Mouse (Mus musculus) liver, embryonic 14.5 days (tissue): ENCODE results near the gene Gm1123.

ENCODE experiments used
- CTCF ChIP-seq: IDR thresholded peaks from 2 replicates; pipeline ENCODE4 v1.5.1; 2016; ENCODE audit warnings: antibody characterized with exemption, low read depth, control low read depth
- EP300 ChIP-seq: IDR thresholded peaks from 2 replicates; pipeline ENCODE4 v1.6.1; 2016; ENCODE audit warnings: antibody characterized with exemption, low read depth

DNA sequence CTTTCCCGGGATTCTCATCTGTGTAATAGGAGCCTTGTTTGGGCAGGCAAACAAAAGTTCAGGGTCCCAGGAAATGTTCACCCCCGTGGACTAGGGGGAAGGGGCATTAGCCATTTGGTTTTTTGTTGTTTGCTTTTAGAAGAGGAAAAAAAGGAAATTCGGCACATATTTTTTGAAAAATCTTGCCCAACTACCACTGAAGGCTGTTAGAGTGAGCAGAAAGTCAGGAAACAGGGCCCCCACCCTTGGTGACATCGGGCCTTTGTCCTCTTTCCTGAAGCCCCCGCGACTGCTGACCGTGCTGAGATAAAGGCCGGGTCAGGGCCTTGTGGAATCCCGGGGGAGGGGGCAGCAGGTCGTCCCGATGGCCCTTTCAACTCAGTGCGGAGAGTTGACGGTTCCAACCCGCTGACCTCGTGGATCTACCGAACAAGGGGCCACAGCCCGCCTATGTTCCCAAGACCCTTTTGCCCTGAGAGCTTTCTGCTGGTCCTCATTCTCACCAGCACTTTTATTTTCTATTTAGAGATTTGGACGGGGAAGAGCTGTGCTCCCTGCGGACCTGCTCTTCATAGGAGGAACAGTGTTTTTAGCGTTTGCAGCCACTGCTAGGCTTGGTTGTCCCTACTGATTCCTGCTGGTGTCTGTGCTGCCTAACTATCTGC is 72.9 kb downstream of the Gm1123 start:
- no peak for TF ChIP-seq CTCF
- TF ChIP-seq EP300: no peak
